Mouse (Mus musculus) cerebral cortex, adult 2 months (tissue): Measurements from ENCODE around the gene Kif17.

Source experiments
- WGBS: fragments of 180-500 bp; shearing (Covaris S2); methylation state at CpG from one replicate; pipeline ENCODE4 v1.1.7; 2018; 5-methylcytosine and 5-hydroxymethylcytosine counted together

Gene Kif17

DNA sequence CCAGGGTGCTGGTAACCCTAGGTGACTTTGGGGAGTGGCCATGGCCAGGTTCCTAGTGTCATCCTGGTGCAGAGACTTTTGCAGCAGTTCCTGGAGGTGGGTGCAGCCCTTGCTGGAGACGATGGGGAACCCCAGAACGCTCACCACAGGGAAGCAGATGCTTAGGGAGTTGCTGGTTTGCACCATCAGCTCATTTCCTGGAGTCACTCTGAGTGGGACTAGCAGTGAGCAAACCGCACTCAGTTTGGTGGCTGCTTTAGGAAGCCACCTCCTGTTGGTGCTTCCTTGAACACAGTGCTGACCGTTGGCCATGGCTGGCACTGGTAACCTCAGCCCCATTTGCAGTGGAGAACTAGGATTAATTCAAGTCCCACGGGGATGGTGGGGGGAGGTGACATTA is 9.2 kb downstream of the Kif17 start:
- WGBS: 77% methylated on average over 5 of the region's 5 CpGs

DNA sequence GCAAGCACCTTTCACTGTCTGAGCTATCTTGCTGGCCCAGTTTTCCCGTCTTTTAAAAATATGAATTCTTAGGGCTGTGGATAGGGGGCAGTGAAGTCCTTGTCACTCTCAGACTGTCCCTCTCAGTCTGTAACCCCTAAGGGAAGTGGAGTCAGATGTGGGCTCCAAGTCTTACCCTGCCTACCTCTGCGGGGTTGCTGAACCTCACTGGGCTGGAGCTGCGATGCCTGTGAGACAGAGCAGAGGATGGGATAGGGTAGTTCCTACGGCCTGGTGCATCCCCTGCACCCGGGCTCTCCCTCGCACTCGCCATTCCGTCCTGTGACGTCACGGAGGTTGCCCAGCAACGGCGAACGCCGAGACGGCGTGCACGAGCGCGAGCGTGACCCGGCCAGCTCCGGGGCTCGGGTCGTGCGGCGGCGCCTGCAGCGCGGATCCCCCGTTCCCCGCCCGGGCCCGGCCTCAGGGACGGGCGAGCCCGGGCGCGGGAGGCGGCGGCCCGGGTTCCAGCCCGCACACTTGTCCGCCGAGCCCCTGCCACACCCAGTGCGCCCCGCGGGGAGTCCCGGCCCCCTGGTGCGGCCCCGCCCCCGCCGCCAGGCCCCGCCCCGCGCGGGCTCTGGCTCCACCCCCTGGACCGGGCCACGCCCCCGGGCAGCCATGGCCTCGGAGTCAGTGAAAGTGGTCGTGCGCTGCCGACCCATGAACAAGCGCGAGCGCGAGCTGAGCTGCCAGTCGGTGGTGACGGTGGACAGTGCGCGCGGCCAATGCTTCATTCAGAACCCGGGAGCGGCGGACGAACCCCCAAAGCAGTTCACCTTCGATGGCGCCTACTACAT is 11.8 kb downstream of the Kif17 start:
- WGBS: under 1% methylated on average over 78 of the region's 78 CpGs

DNA sequence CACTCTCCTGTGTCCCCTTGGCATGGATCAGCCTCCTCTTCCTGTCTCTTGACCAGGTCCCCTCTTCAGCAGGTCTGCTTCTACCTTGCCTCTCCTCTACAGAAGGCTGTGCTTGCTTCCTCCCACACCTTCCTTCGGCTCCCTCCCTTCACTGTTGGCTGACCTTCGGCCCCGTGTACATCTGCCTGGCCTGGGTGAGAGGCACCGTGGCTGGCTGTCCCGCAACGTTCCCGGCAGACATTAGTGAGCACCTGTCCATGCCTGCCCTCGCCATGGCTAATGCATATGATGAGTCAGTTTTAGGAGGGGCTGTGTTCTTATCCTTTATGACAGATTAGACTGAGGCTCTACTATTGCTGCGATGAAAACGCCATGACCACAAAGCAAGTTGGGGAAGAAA is 17.6 kb downstream of the Kif17 start:
- 92% methylated on average over 10 of the region's 10 CpGs for WGBS

DNA sequence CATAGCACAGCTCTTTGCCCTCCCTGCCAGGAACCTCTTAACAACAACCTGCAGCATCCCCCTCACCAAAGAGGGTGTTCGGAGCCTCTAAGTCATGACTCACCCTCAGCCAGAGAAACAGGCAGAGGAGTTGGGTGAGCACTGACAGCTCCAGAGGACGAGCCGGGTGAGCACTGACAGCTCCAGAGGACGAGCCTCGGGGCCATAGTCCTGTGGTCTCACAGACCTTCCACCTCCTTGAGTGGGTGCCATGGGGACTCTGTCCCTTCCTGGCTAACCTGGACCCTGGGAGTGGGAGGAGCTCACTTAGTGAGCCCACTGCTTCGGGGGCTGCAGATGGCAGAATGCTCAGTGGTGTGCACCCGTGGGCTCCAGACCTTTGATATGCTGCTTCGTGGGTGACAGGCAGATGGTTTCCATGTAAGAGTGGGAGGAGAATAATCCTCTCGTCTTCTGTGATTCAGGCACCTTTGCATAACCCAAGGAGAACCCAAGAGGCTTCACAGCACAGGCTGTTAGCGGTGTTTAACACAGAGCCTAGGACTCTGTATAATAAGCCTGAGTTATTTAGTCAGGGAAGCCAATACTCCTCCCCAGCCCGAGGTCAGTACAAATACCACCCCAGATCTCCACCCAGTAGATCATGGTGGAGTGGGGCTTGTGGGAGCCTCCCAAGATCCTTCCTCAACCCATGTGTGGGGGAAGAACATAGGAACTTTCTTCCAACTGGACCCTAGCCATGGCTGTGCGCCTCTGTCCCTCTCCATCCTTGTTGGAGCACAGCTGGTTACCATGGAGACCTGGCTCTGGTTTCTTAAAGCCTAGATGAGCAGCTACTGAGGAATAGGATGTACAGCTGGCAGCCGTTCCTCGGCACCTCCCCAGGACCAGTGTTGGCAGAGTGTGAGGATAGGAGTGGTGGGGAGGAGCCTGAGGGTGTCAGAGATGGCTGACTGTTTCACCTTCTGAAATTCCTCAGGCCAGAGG is 22.1 kb downstream of the Kif17 start:
- 32% methylated on average over 14 of the region's 14 CpGs for WGBS

DNA sequence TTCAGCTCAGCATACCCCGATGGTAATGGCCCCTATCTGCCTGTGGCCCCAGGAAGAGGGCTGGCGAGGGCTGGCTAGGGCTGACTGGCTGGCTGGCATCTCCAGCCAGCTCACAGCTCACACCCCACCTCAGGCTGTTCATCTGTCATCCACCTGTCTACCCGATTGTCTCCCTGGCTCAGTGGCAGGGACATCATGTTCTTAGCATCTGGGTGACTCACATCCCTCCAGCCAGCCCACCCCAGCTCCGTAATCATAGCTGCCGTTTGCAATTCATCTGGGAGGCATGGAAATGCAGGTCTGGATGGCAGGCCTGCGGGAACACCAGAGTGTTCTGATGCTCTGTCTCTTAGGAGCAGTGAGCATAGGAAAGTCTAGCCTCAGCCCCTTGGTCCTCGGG is 28.1 kb downstream of the Kif17 start:
- WGBS: 60% methylated on average over 7 of the region's 7 CpGs

DNA sequence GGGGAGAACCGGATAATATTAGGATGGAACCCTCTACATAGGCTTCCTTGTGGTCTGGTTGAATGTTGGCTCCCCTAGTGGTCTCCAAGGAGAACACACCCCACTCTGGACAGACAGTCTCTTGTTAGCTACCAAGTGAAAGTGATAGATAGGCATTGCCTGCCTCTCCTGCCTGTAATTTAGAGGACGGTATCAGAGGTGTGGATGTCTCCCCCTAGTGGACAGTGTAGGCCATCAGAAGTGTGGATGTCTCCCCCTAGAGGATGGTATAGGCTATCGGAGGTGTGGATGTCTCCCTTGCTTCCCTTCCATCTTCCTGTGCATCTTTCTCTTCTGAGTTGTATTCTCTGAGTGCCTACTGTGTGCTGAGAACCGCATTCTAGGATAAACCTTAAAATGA is 32.6 kb downstream of the Kif17 start:
- 26% methylated on average over 4 of the region's 4 CpGs for WGBS

DNA sequence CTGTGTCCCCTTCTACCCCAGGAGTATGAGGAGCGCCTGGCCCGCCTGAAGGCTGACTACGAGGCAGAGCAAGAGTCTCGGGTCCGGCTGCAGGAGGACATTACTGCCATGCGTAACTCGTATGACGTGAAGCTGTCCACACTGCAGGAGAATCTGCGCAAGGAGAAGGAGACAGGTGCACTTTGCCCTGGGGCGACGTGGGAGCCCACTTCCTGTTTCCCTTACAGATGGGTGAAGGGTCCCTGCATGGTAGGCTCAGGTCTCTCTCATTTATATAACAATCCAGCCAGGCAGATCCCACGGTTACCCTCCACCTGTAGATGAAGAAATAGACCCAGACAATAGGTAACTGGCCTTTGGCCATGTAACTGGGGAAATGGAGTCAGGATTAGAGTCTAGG is 36.2 kb downstream of the Kif17 start:
- 92% methylated on average over 12 of the region's 12 CpGs for WGBS

DNA sequence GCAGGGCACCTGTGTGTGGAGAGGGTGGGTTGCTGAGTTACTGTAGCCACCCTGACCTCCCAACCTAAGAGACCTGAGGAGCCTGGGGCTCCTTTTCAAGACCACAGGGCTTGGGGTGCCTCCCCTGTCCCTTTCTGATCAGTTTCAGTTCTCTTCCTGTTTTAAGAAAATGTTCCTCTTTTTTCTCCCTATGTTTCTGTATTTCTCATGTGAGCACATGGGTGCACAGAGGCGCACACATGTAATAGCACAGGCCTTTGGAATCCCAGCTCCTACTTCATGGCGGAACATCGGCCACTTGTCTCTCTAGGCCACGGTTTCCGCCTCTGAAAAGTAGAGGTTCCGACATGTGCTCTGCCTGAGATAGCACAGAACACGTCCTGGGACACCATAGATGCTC is 38.5 kb downstream of the Kif17 start:
- WGBS: 87% methylated on average over 7 of the region's 7 CpGs

DNA sequence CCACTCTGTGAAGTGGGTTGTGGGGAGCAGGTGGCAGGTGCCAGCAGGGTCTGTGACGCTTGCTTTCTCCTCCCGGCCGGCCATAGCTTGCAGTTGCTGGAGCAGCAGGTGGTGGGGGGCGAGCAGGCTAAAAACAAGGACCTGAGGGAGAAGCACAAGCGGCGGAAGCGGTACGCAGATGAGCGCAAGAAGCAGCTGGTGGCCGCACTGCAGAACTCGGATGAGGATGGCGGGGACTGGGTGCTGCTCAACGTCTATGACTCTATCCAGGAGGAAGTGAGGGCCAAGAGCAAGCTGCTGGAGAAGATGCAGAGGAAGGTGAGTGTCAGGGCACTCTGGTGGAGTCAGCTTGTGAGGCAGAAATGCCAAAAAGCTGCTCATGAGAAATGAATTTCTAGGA is 41.8 kb downstream of the Kif17 start:
- WGBS: 84% methylated on average over 13 of the region's 13 CpGs

DNA sequence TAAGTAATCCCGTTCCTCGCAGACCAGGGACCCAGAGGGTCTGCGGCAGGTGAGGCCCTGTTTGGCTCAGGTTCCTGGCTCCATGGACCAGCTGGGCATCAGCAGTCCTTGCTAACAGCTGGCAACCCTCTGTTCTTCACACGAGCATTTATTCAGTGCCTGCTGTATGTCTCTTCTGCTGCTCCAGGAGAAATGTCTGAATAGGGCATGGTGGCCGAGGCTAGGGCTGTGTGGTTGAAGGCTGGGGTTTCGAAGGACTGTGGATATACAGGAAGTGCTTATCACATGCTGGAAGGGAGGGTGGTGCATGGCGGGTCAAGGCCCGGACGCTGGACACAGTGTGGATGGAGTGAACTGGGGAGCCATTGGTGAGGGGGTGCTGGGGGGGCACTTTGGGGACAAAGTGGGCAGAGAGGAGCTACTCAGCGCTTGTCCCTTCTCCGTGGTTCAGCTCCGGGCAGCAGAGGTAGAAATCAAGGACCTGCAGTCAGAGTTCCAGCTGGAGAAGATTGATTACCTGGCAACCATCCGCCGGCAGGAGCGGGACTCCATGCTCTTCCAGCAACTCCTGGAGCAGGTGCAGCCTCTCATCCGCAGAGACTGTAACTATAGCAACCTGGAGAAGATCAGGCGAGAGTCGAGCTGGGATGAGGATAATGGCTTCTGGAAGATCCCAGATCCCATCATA is 43.2 kb downstream of the Kif17 start:
- WGBS: 62% methylated on average over 18 of the region's 18 CpGs

DNA sequence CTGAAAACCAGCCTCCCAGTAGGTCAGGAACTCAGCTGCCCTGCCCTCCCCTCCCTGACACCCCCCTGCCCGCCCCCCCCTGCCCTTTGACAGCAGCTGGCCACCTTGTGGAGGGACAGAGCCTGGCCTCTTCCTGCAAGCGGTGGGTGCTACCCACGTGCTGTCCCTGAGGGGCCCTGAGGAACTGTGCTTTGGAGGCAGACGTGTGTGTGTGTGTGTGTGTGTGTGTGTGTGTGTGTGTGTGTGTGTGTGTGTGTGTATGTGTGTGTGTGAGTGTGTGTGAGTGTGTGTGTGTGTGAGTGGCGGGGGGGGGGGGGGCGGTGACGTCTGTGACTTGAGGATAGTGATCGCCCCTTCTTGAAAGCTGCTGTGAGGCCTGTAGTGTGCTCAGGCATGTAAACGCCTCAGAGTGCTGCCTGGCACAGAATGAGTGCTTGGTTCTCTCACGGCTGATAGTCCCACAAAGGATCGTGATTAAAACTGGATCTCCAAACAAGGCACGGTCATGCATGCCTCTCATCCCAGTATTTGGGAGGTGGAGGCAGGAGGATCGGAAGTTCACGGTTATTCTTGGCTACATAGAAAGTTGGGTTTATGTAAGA is 43.8 kb downstream of the Kif17 start:
- 54% methylated on average over 11 of the region's 14 CpGs for WGBS

DNA sequence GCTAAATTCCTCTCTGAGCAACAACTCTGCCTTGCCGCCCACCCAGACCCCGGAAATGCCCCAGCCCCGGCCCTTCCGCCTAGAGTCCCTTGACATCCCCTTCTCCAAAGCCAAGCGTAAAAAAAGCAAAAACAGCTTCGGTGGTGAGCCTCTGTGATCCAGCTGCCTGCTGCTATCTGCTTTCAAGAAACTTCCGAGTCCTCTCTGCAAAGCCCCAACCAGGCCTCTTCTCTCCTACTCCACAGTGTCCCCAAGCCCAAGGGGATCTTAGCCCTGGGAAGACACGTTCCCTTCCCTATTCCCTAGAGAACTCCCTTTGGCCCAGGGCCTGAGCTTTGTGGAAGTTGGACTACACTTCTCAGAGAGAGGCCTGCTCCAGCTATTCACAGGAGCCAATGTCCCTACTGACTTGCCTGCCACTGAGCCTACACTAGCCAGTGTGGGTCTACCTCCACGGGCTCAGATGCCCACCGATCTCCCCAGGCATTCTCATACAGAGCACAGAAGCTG is 51.1 kb downstream of the Kif17 start:
- 83% methylated on average over 10 of the region's 10 CpGs for WGBS

DNA sequence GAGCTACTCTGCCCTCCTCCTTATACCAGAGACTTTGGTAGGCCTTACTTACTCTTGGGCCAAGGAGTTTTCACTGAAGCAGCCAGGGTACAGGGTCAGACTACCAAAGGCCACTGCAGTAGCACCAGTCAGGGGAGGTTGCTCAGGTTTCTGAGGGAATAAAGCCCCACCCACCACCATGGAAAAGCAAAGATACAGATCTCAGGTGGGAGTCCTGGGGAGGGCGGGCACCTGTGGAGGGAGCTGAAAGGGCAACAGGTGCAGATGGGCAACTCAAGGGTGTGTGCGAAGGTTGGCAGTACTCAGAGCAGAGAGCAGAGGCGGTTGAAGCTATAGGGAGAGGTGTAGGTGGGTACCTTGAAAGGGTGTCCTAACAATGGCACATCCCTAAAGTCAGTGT is 52.8 kb downstream of the Kif17 start:
- WGBS: 83% methylated on average over 3 of the region's 3 CpGs

DNA sequence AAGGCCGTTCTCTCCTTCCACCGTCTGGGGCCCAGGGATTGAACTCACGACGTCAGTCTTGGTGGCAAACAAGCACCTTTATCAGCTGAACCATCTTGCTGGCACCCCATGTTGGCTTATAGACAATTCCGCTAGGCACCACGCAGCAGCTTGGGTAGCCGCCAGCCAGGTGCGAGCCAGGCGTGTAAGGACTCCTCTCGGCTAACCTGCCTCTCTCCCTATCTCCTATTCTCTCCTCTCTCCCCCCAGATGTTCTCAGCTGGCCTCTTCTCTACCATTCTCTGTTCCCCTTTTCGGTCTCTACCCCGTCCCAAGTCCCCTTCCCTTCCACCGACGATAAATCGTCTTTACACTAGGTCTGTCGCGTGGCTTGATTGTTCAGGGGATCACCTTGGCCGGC is 53.5 kb downstream of the Kif17 start:
- WGBS: 13% methylated on average over 18 of the region's 18 CpGs

DNA sequence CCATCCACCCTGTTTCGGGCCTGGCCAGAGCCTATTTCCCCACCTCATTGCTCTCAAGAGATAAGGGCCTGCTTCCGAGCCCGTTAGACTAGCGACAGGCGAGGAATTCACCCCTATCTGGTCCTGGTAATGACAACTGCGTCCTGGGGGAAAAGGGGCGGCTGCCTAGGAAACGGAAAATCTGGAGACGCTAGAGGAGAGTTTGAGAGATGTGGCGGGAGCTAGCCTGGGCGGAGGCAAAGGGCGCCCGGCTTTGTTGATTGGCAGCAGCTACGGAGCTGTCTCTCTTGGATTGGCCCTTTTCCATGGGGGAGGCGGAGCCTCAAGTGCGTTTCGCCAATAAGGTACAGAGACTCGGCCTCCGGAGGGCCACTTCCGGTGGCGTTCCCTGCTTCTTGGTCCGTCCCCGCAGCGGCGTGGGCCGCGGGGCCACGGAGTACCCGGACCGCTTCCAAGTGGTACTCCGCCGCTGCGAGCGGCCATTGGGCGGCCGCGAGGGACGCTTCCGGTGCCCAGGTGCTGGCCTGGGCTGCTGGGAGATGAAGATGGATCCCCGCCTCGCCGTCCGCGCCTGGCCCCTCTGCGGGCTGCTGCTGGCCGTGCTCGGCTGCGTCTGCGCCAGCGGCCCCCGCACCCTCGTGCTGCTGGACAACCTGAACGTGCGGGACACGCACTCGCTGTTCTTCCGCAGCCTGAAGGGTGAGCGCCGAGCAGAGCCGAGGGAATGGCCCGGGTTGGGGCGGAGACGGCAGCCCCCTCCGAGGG is 54.3 kb downstream of the Kif17 start, which contains the start of gene Ddost:
Ddost (plus strand) TSS at position 391 of the 765 bp plus-strand sequence.
- WGBS: under 1% methylated on average over 64 of the region's 64 CpGs

DNA sequence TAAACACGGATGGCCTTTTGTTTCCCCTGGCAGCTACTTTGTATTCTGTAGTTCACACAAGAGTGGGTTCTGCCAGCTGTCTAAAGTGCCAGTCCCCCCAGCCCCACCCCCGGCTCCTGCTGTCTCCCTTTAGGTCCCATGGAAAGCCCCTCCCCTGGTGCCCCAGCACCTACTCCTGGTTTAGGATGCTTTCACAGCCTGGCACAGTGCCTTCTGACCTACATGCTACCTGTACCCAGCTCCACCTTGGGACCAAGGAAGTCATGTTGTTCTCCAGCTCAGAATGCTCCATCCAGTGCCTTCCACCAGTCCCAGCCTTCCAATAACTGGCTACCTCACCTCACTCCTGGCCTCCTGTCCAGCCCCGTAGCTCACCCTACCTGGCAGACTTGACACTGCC is 56.8 kb downstream of the Kif17 start:
- WGBS: 62% methylated on average over 3 of the region's 3 CpGs

DNA sequence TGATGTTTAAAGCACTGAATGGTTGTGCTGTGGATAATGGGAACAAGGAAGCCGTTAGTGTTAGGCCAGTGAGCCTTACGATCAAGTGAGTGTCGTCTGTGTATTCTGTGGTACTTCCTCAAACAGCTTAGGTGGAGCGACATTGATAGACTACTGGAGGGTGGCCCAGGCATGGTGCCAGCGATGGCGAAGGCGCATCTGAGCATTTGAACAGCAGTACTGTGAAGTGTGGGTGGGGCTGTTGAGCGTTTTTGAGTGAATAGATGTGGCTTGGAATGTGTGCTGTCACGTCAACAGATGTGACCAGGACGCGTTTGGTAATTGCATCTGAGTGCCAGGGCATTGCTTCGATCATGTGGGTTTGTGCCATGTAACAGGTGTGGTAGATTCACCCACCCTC is 57.5 kb downstream of the Kif17 start:
- WGBS: 53% methylated on average over 12 of the region's 12 CpGs

DNA sequence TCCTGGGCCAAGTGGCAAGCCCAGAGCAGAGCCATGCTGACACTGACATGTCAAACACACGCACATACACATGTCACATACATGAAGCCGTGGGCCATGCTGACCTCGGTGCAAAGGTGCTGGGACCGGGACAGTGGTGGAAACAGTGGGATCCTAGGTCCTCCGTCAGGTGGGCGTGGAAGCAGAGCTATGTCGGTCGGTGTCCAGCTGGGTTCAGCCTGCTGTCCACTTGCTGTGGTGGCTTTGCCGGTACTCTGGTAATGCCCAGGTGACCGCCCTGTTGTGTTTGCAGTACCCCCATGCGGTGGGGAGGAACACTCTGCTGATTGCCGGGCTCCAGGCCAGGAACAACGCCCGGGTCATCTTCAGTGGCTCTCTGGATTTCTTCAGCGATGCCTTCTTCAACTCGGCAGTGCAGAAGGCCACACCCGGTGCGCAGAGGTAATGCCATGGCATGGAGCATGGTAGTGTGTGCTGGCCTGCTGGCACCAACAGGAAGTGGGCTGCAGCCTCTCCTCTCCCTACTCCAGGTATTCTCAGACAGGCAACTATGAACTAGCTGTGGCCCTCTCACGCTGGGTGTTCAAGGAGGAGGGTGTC is 60.2 kb downstream of the Kif17 start:
- WGBS: 91% methylated on average over 19 of the region's 19 CpGs

DNA sequence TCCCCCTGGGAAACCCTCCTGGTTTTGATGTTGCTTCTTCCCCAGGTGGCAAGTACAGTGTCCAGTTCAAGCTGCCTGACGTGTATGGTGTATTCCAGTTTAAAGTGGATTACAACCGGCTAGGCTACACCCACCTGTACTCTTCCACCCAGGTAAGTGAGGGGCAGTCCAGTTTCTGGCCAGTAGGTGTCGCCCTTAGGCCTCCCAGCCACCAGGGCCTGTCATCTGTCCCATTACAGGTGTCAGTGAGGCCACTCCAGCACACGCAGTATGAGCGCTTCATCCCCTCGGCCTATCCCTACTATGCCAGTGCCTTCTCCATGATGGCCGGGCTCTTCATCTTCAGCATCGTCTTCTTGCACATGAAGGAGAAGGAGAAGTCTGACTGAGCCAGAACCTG is 61.4 kb downstream of the Kif17 start:
- 46% methylated on average over 8 of the region's 8 CpGs for WGBS

DNA sequence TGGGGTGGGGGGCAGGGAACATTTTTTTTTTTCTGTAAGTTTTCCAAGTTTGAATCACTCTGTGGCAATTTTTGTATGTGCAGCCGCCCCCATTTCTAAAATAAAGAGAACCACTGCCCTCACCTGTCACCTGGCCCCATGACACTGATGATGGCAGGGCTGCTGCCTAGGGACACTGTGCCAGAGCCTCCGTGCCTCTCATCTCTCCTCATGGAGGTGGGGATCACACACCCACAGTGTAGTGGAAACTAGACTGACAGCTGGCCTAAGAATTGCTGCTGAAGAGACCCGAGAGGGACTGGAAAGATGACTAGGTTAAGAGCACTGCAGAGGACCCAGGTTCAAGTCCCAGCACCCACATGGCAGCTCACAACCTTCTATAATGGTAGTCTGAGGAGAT is 61.9 kb downstream of the Kif17 start:
- WGBS: 63% methylated on average over 3 of the region's 3 CpGs
